Mouse (Mus musculus) liver, embryonic 12.5 days (tissue): ENCODE data around the gene Prkar2b. TPM values are rescaled to one million over a fixed set of nuclear protein-coding genes. Genes with fewer than 3 reads are reported as not detected.

Experiments used
- ATAC-seq: fragments of 200-750 bp; cut with Nextera tagmentation; 2 replicates; pipeline ENCODE4 v1.8.0; 2017; ENCODE audit warnings: moderate number of reproducible peaks, mild to moderate bottlenecking, moderate library complexity
- H3K27ac ChIP-seq: fragments of 300-500 bp; sonication (generic); 2 replicates; pipeline ENCODE4 v1.5.1; 2016; ENCODE audit warnings: mild to moderate bottlenecking
- H3K27me3 ChIP-seq: fragments of 300-500 bp; sonication (generic); replicated peaks from 2 replicates; pipeline ENCODE4 v1.6.1; 2016; ENCODE audit warnings: mild to moderate bottlenecking, moderate library complexity
- H3K36me3 ChIP-seq: fragments of 300-500 bp; sonication (generic); 2 replicates; pipeline ENCODE4 v1.6.1; 2016; ENCODE audit warnings: mild to moderate bottlenecking, moderate library complexity
- H3K4me1 ChIP-seq: fragments of 300-500 bp; sonication (generic); 2 replicates; pipeline ENCODE4 v1.6.1; 2016
- H3K4me2 ChIP-seq: fragments of 300-500 bp; sonication (generic); 2 replicates; pipeline ENCODE4 v1.6.1; 2016; ENCODE audit warnings: mild to moderate bottlenecking, moderate library complexity
- H3K4me3 ChIP-seq: fragments of 300-500 bp; sonication (generic); 2 replicates; pipeline ENCODE4 v1.5.1; 2016; ENCODE audit warnings: mild to moderate bottlenecking, moderate library complexity
- H3K9ac ChIP-seq: fragments of 300-500 bp; sonication (generic); 2 replicates; pipeline ENCODE4 v1.6.1; 2016; ENCODE audit warnings: mild to moderate bottlenecking, moderate library complexity
- H3K9me3 ChIP-seq: fragments of 300-500 bp; sonication (generic); replicated peaks from 2 replicates; pipeline ENCODE4 v1.6.1; 2016; ENCODE audit warnings: mild to moderate bottlenecking, moderate library complexity
- WGBS: fragments of 180-500 bp; shearing (Covaris S2); methylation state at CpG from one replicate; pipeline ENCODE4 v1.1.7; 2016; ENCODE audit not compliant: insufficient replicate concordance; 5-methylcytosine and 5-hydroxymethylcytosine counted together
- polyA plus RNA-seq: library from polyadenylated mRNA; unstranded; fragments of >200 nt; fragmentation: Nextera tagmentation; extraction: Ambion mirVana; gene quantifications from 2 replicates; pipeline ENCODE4 v1.2.1, GENCODE M21; 2016

Prkar2b gene
- polyA plus RNA-seq, 1 experiment from 2014 or later, result 137 TPM

GRCm38 (mm10) chr12:31983238-31983637, 77.9 kb downstream of the Prkar2b start:
- H3K36me3 ChIP-seq, result peaks cover 91% of the 10 kb centered on the region
- no peaks in the 10 kb centered on the region for H3K9me3 ChIP-seq
- no peak for ATAC-seq
- H3K27ac ChIP-seq, result no peak overlapping the region
- no peak overlapping the region for H3K4me2 ChIP-seq
- H3K27me3 ChIP-seq, result no peaks in the 10 kb centered on the region
- WGBS, result 83% methylated on average over 7 of the region's 7 CpGs
- H3K4me1 ChIP-seq, result peaks cover 9% of the 10 kb centered on the region
- H3K9ac ChIP-seq, result no peak overlapping the region
- H3K4me3 ChIP-seq, result no peak overlapping the region

DNA sequence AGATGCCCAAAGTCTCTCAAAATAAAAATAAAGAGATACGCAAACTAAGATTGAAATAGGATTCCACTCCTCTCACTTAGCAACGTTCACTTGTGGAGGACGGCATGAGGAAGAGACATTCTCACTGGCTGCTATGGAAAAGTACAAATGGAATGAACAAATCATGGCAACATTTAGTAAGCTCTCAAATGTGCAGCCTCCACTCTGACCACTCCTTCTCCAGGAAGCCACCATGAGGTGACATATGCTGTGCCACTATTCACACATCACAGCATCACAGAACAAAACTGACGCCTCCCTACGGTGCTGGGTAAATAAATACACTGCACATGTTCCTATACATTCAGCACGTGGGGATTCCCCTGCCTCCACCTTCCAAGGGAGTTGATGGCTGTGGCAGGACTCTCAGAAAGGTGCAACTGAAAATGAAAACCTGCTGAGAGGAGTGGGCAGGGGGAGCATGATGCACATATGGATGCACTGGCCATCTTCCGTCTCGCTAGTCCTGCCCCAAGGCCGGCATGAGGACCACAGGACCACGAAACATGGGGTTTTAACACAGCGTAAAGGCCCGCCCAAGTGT, 83.4 kb downstream of the Prkar2b start:
- H3K27me3 ChIP-seq, result no peaks in the 10 kb centered on the region
- 82% methylated on average over 12 of the region's 12 CpGs for WGBS
- peaks cover 82% of the 10 kb centered on the region for H3K36me3 ChIP-seq
- no peak overlapping the region for H3K9ac ChIP-seq
- ATAC-seq, result no peak
- no peak overlapping the region for H3K4me3 ChIP-seq
- no peaks in the 10 kb centered on the region for H3K4me1 ChIP-seq
- no peaks in the 10 kb centered on the region for H3K9me3 ChIP-seq
- no peak overlapping the region for H3K4me2 ChIP-seq
- no peak overlapping the region for H3K27ac ChIP-seq

DNA sequence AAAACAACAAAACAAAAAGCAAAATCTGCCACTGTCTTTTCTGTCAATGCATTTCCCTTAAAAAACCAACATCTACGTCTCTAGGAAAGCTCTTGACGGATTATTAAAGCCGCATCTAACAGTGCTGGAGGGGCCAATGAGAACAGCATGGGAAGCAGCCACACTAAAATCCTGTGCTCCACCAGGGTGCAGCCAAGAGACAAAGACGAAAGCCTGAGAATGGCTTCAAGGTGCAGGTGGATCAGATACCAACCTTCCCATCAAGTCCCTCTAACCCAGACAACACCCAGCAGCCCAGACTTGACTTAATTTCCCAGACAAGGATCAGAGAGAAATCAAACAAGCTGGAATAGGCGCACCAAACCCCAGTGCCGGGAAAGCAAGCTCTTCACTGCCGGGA, 84.6 kb downstream of the Prkar2b start:
- Histone ChIP-seq H3K4me3 (no peak overlapping the region), H3K36me3 (peaks cover 82% of the 10 kb centered on the region), H3K9me3 (no peaks in the 10 kb centered on the region), H3K27me3 (no peaks in the 10 kb centered on the region), H3K27ac (0 out of 2 replicates have a peak overlapping the region, but pooled peaks have one; percentile 13), H3K9ac (no peak overlapping the region), H3K4me1 (no peaks in the 10 kb centered on the region), H3K4me2 (no peak overlapping the region)
- no peak for ATAC-seq
- WGBS, result 76% methylated on average over 7 of the region's 7 CpGs

- no peak overlapping the region for H3K4me2 ChIP-seq
- peaks cover 84% of the 10 kb centered on the region for H3K36me3 ChIP-seq
- ATAC-seq, result peak; percentile 53
- no peaks in the 10 kb centered on the region for H3K27me3 ChIP-seq
- no peak overlapping the region for H3K4me3 ChIP-seq
- 78% methylated on average over 13 of the region's 13 CpGs for WGBS
- no peak overlapping the region for H3K9ac ChIP-seq
- H3K4me1 ChIP-seq, result 0 out of 2 replicates have a peak, but pooled peaks cover under 1% of the 10 kb centered on the region
- H3K27ac ChIP-seq, result peak overlapping the region; percentile 36; the same call in 1 of the 2 replicates
- no peaks in the 10 kb centered on the region for H3K9me3 ChIP-seq
These were observed 87.5 kb downstream of the Prkar2b start for GRCm38 (mm10) chr12:31973473-31974172.

- Histone ChIP-seq H3K4me2 (no peak overlapping the region), H3K27ac (no peak overlapping the region), H3K27me3 (no peaks in the 10 kb centered on the region), H3K9ac (no peak overlapping the region), H3K4me3 (no peak overlapping the region), H3K9me3 (no peaks in the 10 kb centered on the region), H3K4me1 (peaks cover 14% of the 10 kb centered on the region), H3K36me3 (peaks cover 78% of the 10 kb centered on the region)
- no peak for ATAC-seq
- WGBS, result 90% methylated on average over 8 of the region's 8 CpGs
These were observed 89.5 kb downstream of the Prkar2b start for GRCm38 (mm10) chr12:31971547-31971946.

DNA sequence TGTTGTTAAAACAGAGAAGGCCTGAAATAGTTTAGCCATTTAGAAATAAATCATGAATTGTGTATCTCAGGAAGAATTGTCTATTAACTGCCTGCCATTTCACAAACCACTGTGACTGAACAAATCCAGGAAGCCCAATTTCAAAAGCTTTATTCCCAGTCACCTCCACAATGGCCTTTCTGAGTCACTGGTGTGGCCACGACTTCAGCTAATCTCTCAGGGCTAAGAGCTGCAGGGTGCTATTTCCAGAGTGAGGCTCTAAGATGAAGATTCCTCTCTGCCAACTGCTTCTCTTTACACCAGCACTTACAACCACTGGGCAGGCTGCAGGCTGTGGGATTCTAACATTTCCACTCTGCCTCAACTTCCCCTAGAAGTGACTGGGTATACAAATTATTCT, 92.0 kb downstream of the Prkar2b start:
- peaks cover 31% of the 10 kb centered on the region for H3K4me1 ChIP-seq
- H3K36me3 ChIP-seq, result peaks cover 85% of the 10 kb centered on the region
- no peak for ATAC-seq
- H3K9me3 ChIP-seq, result no peaks in the 10 kb centered on the region
- H3K4me2 ChIP-seq, result no peak overlapping the region
- H3K4me3 ChIP-seq, result no peak overlapping the region
- peak overlapping the region; percentile 57 for H3K27ac ChIP-seq
- no peak overlapping the region for H3K9ac ChIP-seq
- 21% methylated on average over 1 of the region's 1 CpGs for WGBS
- H3K27me3 ChIP-seq, result no peaks in the 10 kb centered on the region

DNA sequence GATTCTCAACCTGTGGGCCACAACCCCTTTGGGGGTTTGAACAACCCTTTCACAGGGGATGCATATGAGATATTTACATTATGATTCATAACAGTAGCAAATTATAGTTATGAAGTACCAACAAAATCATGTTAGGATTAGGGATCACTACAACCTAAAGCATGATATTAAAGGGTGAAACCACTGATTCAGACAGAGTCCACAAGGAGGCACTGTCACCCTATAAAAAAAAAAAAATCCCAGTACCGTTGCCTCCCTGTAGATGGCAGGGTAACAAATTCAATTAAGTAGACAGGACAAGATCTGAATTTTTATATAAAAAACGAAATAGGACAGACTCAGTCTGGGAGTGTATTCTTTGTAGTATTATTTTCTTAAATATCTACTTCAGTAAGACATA, 93.6 kb downstream of the Prkar2b start:
- no peak overlapping the region for H3K9ac ChIP-seq
- no peak overlapping the region for H3K4me2 ChIP-seq
- no peaks in the 10 kb centered on the region for H3K27me3 ChIP-seq
- no peak overlapping the region for H3K4me3 ChIP-seq
- peak overlapping the region; percentile 92 for H3K27ac ChIP-seq
- H3K4me1 ChIP-seq, result peaks cover 31% of the 10 kb centered on the region
- no peaks in the 10 kb centered on the region for H3K9me3 ChIP-seq
- no peak for ATAC-seq
- 3% methylated on average over 2 of the region's 2 CpGs for WGBS
- H3K36me3 ChIP-seq, result peaks cover 80% of the 10 kb centered on the region

DNA sequence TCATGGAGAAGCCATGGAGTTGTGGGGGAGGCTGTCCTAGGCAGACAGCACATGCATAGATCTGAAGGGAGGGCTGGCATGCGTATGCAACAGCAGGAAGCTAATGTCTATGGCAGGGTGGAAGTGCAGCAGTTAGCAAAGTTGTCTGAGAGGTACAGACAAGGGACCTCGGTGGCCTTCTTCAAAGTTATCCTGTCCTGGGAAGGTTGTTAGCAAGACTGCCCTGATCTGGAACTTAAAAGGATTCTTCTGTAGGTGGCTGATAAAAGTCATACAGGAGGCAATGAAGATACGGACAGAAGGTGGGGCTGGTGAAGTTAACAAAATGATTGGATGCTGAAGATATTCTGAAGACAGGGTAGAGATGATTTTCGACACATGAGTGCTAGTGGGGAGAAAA, 94.7 kb downstream of the Prkar2b start:
- H3K27ac ChIP-seq, result peak overlapping the region; percentile 92
- H3K4me2 ChIP-seq, result peak overlapping the region; percentile 37
- WGBS, result 33% methylated on average over 4 of the region's 4 CpGs
- peaks cover 31% of the 10 kb centered on the region for H3K4me1 ChIP-seq
- H3K9ac ChIP-seq, result peak overlapping the region; percentile 54; the same call in 1 of the 2 replicates
- H3K27me3 ChIP-seq, result no peaks in the 10 kb centered on the region
- peak; percentile 89 for ATAC-seq
- peaks cover 80% of the 10 kb centered on the region for H3K36me3 ChIP-seq
- no peak overlapping the region for H3K4me3 ChIP-seq
- no peaks in the 10 kb centered on the region for H3K9me3 ChIP-seq

DNA sequence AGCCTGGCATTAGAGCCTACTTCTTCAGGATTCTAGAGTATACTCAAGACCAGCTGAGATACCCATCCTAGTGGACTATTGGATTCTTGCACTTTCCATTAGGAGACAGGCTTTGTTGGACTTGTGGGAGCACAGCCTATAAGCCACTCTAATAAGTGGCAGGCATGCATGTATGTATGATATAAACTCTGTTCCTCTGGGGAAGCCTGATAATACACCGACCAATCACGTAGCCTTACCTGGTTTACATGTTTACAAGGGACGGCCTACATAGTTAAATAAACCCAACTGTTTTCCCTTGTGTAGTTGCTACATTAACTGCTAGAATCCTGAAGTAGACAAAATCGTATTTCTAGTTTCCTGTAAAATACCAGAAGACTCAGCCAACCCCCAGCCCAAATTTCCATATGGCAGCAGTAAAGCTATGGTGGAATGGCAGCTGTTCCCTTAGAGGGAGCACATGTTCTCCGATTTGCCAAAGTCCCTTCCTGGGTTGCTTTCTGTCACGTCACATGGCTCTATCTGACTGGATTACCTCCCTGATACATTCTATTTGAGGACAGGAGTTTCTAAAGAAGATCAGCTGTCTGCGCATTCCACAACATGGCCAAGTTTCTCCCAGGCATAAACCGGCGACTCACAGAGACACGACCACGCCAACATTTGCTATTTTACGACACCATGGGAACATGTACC, 95.4 kb downstream of the Prkar2b start:
- peaks cover 80% of the 10 kb centered on the region for H3K36me3 ChIP-seq
- H3K4me1 ChIP-seq, result peaks cover 31% of the 10 kb centered on the region
- H3K27ac ChIP-seq, result peak overlapping the region; percentile 92
- no peaks in the 10 kb centered on the region for H3K27me3 ChIP-seq
- H3K4me2 ChIP-seq, result peak overlapping the region; percentile 37
- 77% methylated on average over 12 of the region's 12 CpGs for WGBS
- no peak overlapping the region for H3K4me3 ChIP-seq
- H3K9me3 ChIP-seq, result no peaks in the 10 kb centered on the region
- peak overlapping the region; percentile 54; the same call in 1 of the 2 replicates for H3K9ac ChIP-seq
- peak; percentile 78 for ATAC-seq

DNA sequence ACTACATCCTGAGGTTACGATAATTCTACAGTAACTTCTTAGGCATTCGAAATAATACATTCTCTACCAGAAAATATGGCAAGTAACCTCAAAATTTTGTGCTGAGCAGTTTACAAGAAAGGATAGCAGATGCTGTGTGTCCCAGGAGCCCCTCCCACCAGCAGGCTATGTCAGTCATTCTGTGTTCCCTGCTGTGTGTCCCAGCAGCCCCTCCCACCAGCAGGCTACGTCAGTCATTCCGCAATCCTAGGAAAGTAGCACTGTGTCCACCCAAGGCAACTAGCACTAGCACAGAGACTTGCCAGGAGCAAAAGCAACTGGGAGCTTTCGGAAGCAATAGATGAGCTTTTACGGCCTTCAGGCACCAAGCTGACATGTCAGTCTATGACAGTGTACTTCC, 97.0 kb downstream of the Prkar2b start:
- Histone ChIP-seq H3K4me3 (no peak overlapping the region), H3K9ac (no peak overlapping the region), H3K9me3 (no peaks in the 10 kb centered on the region), H3K4me2 (no peak overlapping the region), H3K4me1 (peaks cover 31% of the 10 kb centered on the region), H3K27ac (no peak overlapping the region), H3K36me3 (peaks cover 79% of the 10 kb centered on the region), H3K27me3 (no peaks in the 10 kb centered on the region)
- no peak for ATAC-seq
- WGBS, result 92% methylated on average over 6 of the region's 6 CpGs

DNA sequence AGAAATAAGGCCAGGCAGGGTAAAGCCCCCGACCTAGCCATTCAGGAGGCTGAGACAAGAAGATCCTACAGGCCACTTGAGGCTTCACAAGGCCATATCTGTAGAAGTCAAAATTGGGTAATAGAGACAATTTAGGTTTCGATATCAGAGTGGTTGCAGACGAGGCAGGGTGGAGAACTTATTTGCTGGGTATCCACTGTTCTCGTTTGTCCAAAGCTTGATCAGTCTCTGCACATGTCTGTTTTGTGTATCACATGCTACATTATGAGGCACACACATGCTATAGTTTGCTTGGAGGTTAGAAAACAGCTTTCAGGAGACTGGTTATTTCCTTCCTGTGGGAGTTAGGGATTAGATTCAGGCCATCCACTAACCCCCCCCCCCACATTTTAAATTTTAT, 105.3 kb downstream of the Prkar2b start:
- Histone ChIP-seq H3K9me3 (no peaks in the 10 kb centered on the region), H3K27ac (no peak overlapping the region), H3K4me2 (no peak overlapping the region), H3K4me1 (peaks cover 9% of the 10 kb centered on the region), H3K9ac (no peak overlapping the region), H3K36me3 (peaks cover 33% of the 10 kb centered on the region), H3K4me3 (no peak overlapping the region), H3K27me3 (no peaks in the 10 kb centered on the region)
- ATAC-seq, result 0 out of 2 replicates have a peak, but pooled peaks have one; percentile 24
- WGBS, result 63% methylated on average over 4 of the region's 4 CpGs

DNA sequence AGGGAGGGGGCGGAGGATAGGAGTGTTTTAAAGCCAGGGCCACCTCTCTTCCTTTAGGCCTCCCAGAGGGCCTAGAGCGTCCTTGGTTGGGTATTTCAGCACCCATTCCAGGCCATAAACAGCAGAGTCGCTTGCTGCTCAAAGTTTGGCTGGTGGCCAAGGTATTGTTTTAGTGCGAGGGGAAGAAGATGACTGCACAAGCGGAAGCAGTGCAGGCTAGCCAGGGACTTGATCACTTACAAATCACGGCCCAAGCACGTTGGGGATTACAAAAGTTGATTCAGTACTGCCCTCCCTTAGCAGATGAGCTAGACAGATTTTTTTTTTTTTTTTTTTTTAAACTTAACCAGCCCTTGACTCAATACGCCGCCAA, 110.5 kb downstream of the Prkar2b start:
- Histone ChIP-seq H3K36me3 (no peaks in the 10 kb centered on the region), H3K9me3 (no peaks in the 10 kb centered on the region), H3K4me3 (peak overlapping the region; percentile 99), H3K9ac (peak overlapping the region; percentile 40), H3K27me3 (no peaks in the 10 kb centered on the region), H3K27ac (peak overlapping the region; percentile 72), H3K4me2 (peak overlapping the region; percentile 87), H3K4me1 (peaks cover 37% of the 10 kb centered on the region)
- 9% methylated on average over 9 of the region's 9 CpGs for WGBS
- no peak for ATAC-seq
